Mouse (Mus musculus): ENCODE data around the gene Cyp4a14. TPM values are rescaled to one million over a fixed set of nuclear protein-coding genes. Genes with fewer than 3 reads are reported as not detected.
"Not testable (repeated sequence)": the region's sequence is repeated elsewhere in the genome, so short reads cannot be mapped to it uniquely, and the experiment has no call there.

Cyp4a14 gene
- polyA plus RNA-seq (2012; rRNA removed) = not detected in 2 replicates

DNA sequence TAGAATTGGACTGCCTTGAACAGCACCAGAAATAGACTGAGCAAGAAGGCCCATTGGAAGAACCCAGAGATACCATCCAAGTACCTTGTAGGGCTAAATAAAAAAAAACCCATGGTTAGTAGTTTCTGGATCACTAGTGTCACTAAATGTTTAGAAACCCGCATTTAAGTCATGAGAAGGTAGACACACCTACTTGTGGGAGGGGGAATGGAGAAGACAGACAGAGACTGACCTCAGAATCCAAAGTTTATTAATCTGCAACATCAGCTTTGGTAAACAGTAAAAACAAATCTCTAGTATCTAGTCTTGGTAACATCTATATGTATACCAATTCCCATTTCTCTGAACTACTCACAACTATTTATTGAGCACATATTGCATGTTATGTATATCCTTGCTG, at the start of gene Cyp4a14:
Gene Cyp4a14, minus strand, starts transcription at position 142 of the 400 bp plus-strand sequence.
- no peak for DNase-seq (ENCODE audit: low read depth)
- TF ChIP-seq CTCF (IDR thresholded peaks at IDR 0.05; ENCODE audit: borderline replicate concordance, extremely low read depth, insufficient read depth, insufficient read length) (no peak), POLR2A (IDR thresholded peaks at IDR 0.05; ENCODE audit: borderline replicate concordance, extremely low read depth, insufficient read depth, insufficient read length, poor library complexity, severe bottlenecking) (no peak)

DNA sequence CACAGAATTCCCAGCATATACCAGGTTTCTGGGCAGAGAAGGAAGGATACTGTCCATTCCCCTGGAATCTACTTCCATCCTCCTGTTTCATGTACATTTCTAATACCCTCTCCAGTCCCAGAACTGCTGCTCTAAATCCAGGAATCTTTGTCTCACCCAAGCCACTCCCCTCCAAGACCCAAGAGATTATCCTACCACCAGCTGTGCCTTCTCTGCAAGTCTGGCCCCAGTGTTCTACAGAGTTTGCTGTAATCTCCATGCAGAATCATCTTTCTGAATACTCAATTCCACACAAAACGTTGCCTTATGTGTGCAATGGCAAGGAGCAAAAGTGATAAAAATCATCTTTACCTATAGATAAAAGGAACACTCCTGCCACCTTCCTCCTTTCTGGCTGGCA, 49.2 kb upstream of the Cyp4a14 start:
- DNase-seq (ENCODE audit: low read depth) = no peak
- TF ChIP-seq POLR2A (IDR thresholded peaks at IDR 0.05; ENCODE audit: borderline replicate concordance, extremely low read depth, insufficient read depth, insufficient read length, poor library complexity, severe bottlenecking) (no peak), CTCF (IDR thresholded peaks at IDR 0.05; ENCODE audit: borderline replicate concordance, extremely low read depth, insufficient read depth, insufficient read length) (no peak)

- DNase-seq (ENCODE audit: low read depth) = no peak
- TF ChIP-seq POLR2A (IDR thresholded peaks at IDR 0.05; ENCODE audit: borderline replicate concordance, extremely low read depth, insufficient read depth, insufficient read length, poor library complexity, severe bottlenecking) (no peak), CTCF (IDR thresholded peaks at IDR 0.05; ENCODE audit: borderline replicate concordance, extremely low read depth, insufficient read depth, insufficient read length) (no peak)
Observed at GRCm38 (mm10) chr4:115521766-115522165, 25.8 kb upstream of the Cyp4a14 start.

- DNase-seq (ENCODE audit: low read depth) = no peak
- TF ChIP-seq CTCF (IDR thresholded peaks at IDR 0.05; ENCODE audit: borderline replicate concordance, extremely low read depth, insufficient read depth, insufficient read length) (no peak), POLR2A (IDR thresholded peaks at IDR 0.05; ENCODE audit: borderline replicate concordance, extremely low read depth, insufficient read depth, insufficient read length, poor library complexity, severe bottlenecking) (no peak)
Observed at GRCm38 (mm10) chr4:115519444-115519843, 23.5 kb upstream of the Cyp4a14 start.

DNA sequence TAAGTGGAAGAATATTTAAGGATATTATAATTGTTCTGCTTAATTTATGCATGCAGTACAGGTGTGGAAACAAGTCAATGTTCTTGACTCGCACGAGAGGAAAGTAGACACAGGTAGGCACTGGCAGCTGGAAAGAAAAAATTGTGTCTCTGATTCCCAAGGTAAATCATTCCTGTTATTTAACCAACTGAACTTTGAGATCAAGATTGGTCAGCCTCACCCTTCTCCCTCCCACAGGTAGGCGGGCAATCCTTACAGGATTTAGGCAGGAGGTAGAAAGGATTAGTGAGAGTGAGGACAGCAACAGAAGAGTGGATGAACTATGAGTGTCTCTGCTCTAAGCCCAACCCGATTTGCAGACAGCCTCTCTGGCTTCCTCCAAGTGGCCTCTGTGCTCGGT, 22.1 kb upstream of the Cyp4a14 start, which contains the start of gene Cyp4a10:
Gene Cyp4a10, plus strand, starts transcription at position 265 of the 400 bp plus-strand sequence.
- DNase-seq (ENCODE audit: low read depth) = not testable (repeated sequence)

- not testable (repeated sequence) for DNase-seq (ENCODE audit: low read depth)
Observed at GRCm38 (mm10) chr4:115513964-115514363, 18.0 kb upstream of the Cyp4a14 start.

DNA sequence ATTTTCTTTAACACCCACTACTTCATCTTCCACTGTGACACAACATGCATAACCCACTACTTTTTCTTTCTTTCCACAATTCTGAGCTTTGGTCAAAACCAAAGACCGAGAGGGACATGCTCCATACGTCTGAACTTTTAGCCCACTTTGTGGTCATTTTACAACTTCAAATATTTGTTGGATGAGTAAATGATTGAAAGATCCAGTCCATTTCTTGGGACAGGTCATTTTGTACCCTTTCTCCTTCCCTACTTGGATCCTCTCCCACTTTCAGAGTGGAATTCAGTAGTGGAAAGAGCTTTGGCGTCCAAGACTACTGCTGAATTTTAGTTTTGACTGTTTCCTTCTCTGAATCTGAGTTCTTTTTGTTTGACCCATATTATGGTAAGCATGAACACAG, 1.5 kb upstream of the Cyp4a14 start:
- TF ChIP-seq POLR2A (IDR thresholded peaks at IDR 0.05; ENCODE audit: borderline replicate concordance, extremely low read depth, insufficient read depth, insufficient read length, poor library complexity, severe bottlenecking) (no peak), CTCF (IDR thresholded peaks at IDR 0.05; ENCODE audit: borderline replicate concordance, extremely low read depth, insufficient read depth, insufficient read length) (no peak)
- no peak for DNase-seq (ENCODE audit: low read depth)

- no peak for DNase-seq (ENCODE audit: low read depth)
Observed at GRCm38 (mm10) chr4:115481006-115481652, 14.8 kb downstream of the Cyp4a14 start.

GRCm38 (mm10) chr4:115476051-115476450, 19.9 kb downstream of the Cyp4a14 start:
- peak; percentile 5 for DNase-seq (ENCODE audit: low read depth)

More at GRCm38 (mm10) chr4:115481006-115481652, 14.8 kb downstream of the Cyp4a14 start:
- TF ChIP-seq CTCF (IDR thresholded peaks at IDR 0.05; ENCODE audit: borderline replicate concordance, extremely low read depth, insufficient read depth, insufficient read length) = no peak
- TF ChIP-seq POLR2A (IDR thresholded peaks at IDR 0.05; ENCODE audit: borderline replicate concordance, extremely low read depth, insufficient read depth, insufficient read length, poor library complexity, severe bottlenecking) = no peak

DNA sequence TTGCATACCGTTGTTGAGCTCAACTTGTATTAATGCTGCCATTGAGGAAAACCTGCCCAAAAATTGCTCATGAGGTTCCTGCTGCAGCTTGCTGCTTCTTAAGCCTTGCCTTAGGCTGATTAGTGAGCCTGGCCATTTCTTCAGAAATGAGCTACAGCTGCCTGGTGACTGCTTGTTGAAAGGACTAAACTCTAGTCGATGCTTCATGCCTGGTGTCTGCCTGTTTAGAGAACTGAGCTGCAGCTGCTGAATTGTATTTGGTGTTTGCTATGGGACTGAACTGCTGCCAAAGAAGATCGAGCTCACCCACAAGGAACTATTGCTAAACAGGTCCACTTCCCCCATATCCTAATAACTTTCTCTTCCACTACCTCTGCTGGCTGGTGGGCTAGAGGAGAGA, 22.4 kb downstream of the Cyp4a14 start:
- DNase-seq (ENCODE audit: low read depth) = not testable (repeated sequence)

- TF ChIP-seq CTCF (IDR thresholded peaks at IDR 0.05; ENCODE audit: borderline replicate concordance, extremely low read depth, insufficient read depth, insufficient read length) = no peak
- TF ChIP-seq POLR2A (IDR thresholded peaks at IDR 0.05; ENCODE audit: borderline replicate concordance, extremely low read depth, insufficient read depth, insufficient read length, poor library complexity, severe bottlenecking) = no peak
- no peak for DNase-seq (ENCODE audit: low read depth)
Observed at GRCm38 (mm10) chr4:115452304-115452703, 43.6 kb downstream of the Cyp4a14 start, which contains the start of gene Cyp4a30b. Gene Cyp4a30b, plus strand, starts transcription at chr4:115452604.

DNA sequence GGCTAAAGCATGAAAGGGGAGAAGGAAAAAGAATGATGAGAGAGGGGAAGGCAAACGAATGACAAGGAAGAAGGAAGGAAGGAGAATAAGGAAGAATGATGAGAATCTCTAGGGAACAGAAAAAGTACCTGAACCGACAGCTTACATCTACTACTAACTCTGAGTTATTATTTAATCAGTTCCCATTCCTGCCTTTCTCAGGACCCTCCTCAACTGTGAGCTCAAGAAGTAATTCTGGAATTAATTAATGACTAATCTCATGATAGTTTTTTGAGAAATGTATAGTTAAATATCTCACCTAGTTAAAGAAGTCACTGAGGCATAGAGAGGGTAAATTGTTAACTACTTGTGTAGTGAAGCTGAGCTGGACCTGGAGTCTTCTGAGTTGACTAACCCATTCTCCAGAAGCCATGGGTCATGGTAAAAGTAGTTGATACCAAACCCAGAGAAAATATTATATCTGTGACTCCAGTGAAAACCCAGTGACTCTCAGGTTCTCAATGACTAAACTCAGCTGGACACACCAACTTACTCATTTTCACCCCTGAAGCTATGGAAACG, 45.3 kb downstream of the Cyp4a14 start:
- no peak for DNase-seq (ENCODE audit: low read depth)
- no peak for TF ChIP-seq CTCF (IDR thresholded peaks at IDR 0.05; ENCODE audit: borderline replicate concordance, extremely low read depth, insufficient read depth, insufficient read length)
- TF ChIP-seq POLR2A (IDR thresholded peaks at IDR 0.05; ENCODE audit: borderline replicate concordance, extremely low read depth, insufficient read depth, insufficient read length, poor library complexity, severe bottlenecking) = no peak

Other genes starting within 250 kb of the Cyp4a14 start
- gene Cyp4a12a, start 197.1 kb downstream of the Cyp4a14 start, polyA plus RNA-seq (2012; rRNA removed) = not detected in 2 replicates
- not detected in 2 replicates for gene Cyp4a12b, start 84.5 kb downstream of the Cyp4a14 start, polyA plus RNA-seq (2012; rRNA removed)
- not detected in 2 replicates for gene Cyp4a30b, start 43.5 kb downstream of the Cyp4a14 start, polyA plus RNA-seq (2012; rRNA removed)
- gene Cyp4a10, start 22.1 kb upstream of the Cyp4a14 start, polyA plus RNA-seq (2012; rRNA removed) = not detected in 2 replicates
- not detected in 2 replicates for gene Cyp4a31, start 67.5 kb upstream of the Cyp4a14 start, polyA plus RNA-seq (2012; rRNA removed)
- gene Cyp4a32, start 104.8 kb upstream of the Cyp4a14 start, polyA plus RNA-seq (2012; rRNA removed) = not detected in 2 replicates
- 0.72 and 0.89 TPM in 2 replicates for gene Cyp4b1, start 151.6 kb upstream of the Cyp4a14 start, polyA plus RNA-seq (2012; rRNA removed)
- 17.3 and 18.1 TPM in 2 replicates for gene Efcab14, start 241.6 kb upstream of the Cyp4a14 start, polyA plus RNA-seq (2012; rRNA removed)

Measured in brain, embryonic 14.5 days (tissue).